Mouse (Mus musculus): Measurements from ENCODE around the gene Hif3a.
"Not testable (repeated sequence)": the region's sequence is repeated elsewhere in the genome, so short reads cannot be mapped to it uniquely, and the experiment has no call there.

GRCm38 (mm10) chr7:17067651-17068050 lies 5.4 kb upstream of the Hif3a start:
- TF ChIP-seq CTCF (IDR thresholded peaks at IDR 0.05; ENCODE audit: low read depth, low read length); POLR2A (IDR thresholded peaks at IDR 0.05; ENCODE audit: insufficient read depth, low read length): not testable (repeated sequence)
